In genomic region chr12:58425961-58426360, GRCm38 (mm10) we compare ENCODE assay signal across 13 mouse cellular contexts.
A peak's percentile ranks its signal among the peaks of the same experiment; 100 is the strongest.
DNase-seq lines count a peak whose midpoint lies in the region.
"Had no signal": no experiment of that assay in that cellular context is flagged by ENCODE, and none has a peak within 500 bp of the region (broad histone marks: within the 10 kb centered on the region; RNA-seq: fewer than 3 reads in every experiment).

No protein-coding gene starts in this region.

- peak; percentile 6 for DNase-seq in gastrocnemius, postnatal 25 days
- DNase-seq in gastrocnemius, postnatal 36 days = no peak
- DNase-seq in NIH3T3 (ENCODE audit: low read depth) = peak; percentile 41
- DNase-seq in kidney, adult 18-20 months = peak; percentile 16
- DNase-seq in kidney, postnatal 36 days = peak; percentile 6 to 28
- no peak for DNase-seq in thymus, adult 18-20 months
- no peak for DNase-seq in spleen, postnatal 4 days (ENCODE audit: low spot score in 2 of 2)
- no peak for DNase-seq in thymus, postnatal 4 days
- DNase-seq: adrenal gland, postnatal 14 days; B cell, adult 2 months; cerebellum, postnatal 36 days; gastrocnemius, postnatal 10 days; lung, postnatal 14 days had no signal

- intact Hi-C loops in gastrocnemius, postnatal 36 days (cut with DNase I) = no loop called here

Comparison
In these comparisons a context has a peak if more than half of its experiments do, and no peak if none do; other contexts are left out.
1. DNase-seq: peak in gastrocnemius, postnatal 25 days (single experiment), NIH3T3 (single experiment), kidney, adult 18-20 months (single experiment) and kidney, postnatal 36 days (2 of 2); none in gastrocnemius, postnatal 36 days (0 of 2), thymus, adult 18-20 months (0 of 2), spleen, postnatal 4 days (0 of 2) and thymus, postnatal 4 days (single experiment).